Mouse (Mus musculus): ENCODE results near the gene Tiam1.

- TF ChIP-seq CTCF (IDR thresholded peaks at IDR 0.05) (no peak), EP300 (IDR thresholded peaks at IDR 0.05) (no peak)
Observed at GRCm38 (mm10) chr16:89762523-89762922, 381.0 kb downstream of the Tiam1 start.
